Mouse (Mus musculus) liver, adult (tissue): ENCODE data around the gene AY761184.
"Not testable (repeated sequence)": the region's sequence is repeated elsewhere in the genome, so short reads cannot be mapped to it uniquely, and the experiment has no call there.

Experiments used
- GATA4 ChIP-seq: IDR thresholded peaks from 2 replicates; pipeline ENCODE4 v1.6.1; 2014; ENCODE audit warnings: mild to moderate bottlenecking, low read length; ENCODE audit not compliant: insufficient replicate concordance

The AY761184 gene

GRCm38 (mm10) chr8:21703545-21703944 is at the start of gene AY761184:
TSS of gene AY761184 (minus strand) at chr8:21703645.
- not testable (repeated sequence) for TF ChIP-seq GATA4

GRCm38 (mm10) chr8:21665497-21665896 is 37.9 kb downstream of the AY761184 start, which contains the start of gene Defa34:
TSS of gene Defa34 (plus strand) at chr8:21665797.
- not testable (repeated sequence) for TF ChIP-seq GATA4

GRCm38 (mm10) chr8:21655480-21655879 is 48.0 kb downstream of the AY761184 start, which contains the start of gene Defa17:
TSS of gene Defa17 (plus strand) at chr8:21655780.
- TF ChIP-seq GATA4, result not testable (repeated sequence)
